Mouse (Mus musculus) R1 (cell line): ENCODE data around the gene Mtrr.

Source experiments
- DNase-seq: peaks from one replicate; pipeline ENCODE4 v3.0.0-alpha.2; 2018; ENCODE audit warnings: low read depth, low spot score

The Mtrr gene

DNA sequence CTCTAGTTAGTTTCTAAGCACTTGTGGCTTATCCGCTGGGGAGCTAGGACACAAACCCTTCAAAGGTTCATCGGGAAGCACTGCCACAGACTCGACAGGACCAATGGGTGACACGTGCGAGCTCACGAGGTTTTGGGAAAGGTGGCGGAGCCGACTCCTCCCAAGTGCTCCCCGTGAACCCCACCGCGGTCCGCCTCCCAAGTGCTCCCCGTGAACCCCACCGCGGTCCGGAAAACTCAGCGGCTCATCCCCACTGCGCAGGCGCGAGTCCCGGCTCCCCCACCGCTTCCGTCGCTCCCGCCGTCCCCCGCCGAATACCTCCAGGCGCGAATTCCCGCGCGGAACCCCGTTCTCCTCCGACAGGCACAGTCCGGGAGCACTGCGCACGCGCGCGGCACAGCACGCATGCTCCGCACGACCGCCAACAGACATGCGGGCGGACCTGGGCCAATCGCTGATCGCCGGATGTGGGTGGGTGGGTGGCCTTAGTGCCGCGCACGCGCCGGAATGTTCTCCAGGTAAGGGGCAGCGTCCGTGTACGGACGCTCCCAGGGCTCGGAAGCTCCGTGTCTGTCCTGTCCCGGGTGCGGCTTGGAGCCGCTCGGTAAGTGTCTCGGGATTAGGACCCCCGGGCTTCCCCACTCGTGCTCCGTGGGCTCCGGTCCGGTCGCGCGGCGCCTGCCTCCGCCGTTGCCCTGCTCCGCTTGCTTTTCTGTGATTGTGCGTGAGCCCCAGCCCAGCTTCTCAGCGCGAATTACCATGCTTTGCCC lies at the start of gene Mtrr, which contains the start of gene Fastkd3:
Mtrr (minus strand) TSS at position 403 of the 770 bp plus-strand sequence.
Fastkd3 (plus strand) TSS at position 488 of the 770 bp plus-strand sequence.
- DNase-seq = peak; percentile 94

GRCm38 (mm10) chr13:68627041-68627440 lies 45.1 kb upstream of the Mtrr start:
- no peak for DNase-seq

GRCm38 (mm10) chr13:68622792-68623191 lies 40.8 kb upstream of the Mtrr start:
- DNase-seq = no peak

- peak; percentile 20 for DNase-seq
These were observed 25.9 kb upstream of the Mtrr start for GRCm38 (mm10) chr13:68607652-68608405.

DNA sequence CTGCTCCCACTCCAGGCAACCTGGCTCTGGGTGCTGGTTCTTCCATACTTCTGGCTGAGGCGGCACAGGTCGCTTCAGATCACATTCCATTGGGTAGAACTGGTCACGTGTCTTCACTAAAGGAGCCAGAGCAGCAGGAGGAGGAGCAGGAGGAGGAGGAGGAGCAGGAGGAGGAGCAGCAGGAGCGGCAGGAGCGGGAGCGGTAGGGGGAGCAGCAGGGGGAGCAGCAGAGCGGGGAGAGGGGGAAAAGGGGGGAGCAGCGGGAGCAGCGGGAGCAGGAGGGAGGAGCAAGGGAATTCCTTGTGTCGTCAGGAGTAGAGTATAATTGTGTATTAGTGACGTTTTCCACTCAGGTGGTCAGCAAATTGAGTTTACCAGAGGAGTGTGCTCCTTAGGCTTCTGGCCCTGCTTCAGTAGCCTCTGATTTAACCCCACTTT lies 23.8 kb upstream of the Mtrr start:
- DNase-seq = peak; percentile 86

GRCm38 (mm10) chr13:68603085-68603484 lies 21.1 kb upstream of the Mtrr start:
- DNase-seq = no peak

- no peak for DNase-seq
These were observed 19.2 kb upstream of the Mtrr start for GRCm38 (mm10) chr13:68601184-68601583.

DNA sequence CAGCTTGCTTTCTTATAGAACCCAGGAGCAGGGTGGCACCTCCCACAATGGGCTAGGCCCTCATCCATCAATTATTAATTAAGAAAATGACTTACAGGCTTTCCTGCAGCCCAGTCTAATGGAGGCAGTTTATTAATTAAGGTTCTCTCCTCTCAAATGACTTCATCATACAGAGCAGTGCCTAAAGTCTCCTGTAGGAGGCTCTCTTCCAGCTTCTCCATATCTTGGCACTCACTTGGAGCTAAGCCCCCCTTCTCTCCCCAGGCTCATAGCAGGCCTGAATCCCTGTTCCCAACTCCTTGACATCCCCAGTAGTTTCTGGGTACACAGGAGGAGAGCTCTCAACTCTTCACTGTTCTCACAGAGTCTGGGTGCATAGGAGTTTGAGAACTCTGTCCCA lies 17.0 kb upstream of the Mtrr start:
- DNase-seq = peak; percentile 34

DNA sequence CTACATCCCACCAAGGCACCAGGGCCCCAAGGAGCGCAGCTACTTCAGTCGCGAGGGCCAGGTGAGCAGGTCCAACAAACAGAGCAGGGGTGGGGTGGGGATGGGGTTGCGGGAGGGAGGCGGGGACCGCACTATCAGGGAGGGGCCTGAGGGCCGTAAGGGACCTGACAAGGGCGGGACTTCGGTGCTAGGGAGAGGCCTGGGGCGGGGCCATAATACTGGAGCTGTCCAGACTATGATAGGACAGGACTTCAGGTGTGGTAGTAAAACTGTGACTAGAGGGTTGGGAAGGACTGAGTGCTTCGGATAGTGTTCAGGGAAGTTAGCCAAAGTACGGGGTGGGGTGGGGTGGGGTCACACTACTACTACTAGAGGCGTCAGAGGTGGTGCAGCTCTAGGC lies 15.7 kb upstream of the Mtrr start:
- DNase-seq = peak; percentile 64

DNA sequence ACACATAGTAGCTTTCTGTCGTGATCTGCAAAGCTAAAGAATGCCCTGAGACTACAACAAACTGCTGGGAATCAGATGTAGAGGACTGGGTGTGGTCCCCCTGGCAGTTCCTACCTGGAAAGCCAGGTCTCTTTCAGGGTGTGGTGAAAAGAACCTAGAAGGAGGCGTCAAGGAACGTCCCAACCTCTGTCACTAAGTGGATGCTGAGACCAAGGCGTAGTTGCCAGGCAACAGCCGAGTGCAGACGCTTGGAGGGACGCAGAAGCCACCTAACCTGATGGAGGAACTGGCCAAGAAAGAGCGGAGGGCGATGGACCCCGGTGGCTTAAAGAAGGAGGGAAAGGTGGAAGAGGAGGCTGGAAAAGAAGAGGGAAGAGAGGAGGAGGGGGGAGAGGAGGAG lies 15.2 kb upstream of the Mtrr start, which contains the start of gene 1700001L19Rik:
1700001L19Rik (plus strand) TSS at position 223 of the 400 bp plus-strand sequence.
- DNase-seq = peak; percentile 48

DNA sequence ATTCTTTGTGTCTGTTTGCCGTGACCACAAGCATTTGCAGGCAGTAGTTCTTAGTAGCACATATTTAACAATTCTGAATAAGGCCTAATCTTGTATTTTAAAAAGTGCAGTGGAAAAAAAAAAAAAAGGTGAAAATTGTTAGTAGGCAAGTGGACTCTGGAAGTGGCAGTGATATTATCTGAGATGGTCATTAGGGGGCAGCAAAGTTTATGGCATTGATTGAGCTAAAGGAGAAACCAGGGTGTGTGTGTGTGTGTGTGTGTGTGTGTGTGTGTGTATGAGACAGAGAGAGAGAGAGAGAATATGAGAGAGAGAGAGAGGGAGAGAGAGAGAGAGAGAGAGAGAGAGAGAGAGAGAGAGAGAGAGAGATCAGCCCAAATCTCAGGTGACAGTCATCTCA lies 11.8 kb upstream of the Mtrr start:
- DNase-seq = no peak

DNA sequence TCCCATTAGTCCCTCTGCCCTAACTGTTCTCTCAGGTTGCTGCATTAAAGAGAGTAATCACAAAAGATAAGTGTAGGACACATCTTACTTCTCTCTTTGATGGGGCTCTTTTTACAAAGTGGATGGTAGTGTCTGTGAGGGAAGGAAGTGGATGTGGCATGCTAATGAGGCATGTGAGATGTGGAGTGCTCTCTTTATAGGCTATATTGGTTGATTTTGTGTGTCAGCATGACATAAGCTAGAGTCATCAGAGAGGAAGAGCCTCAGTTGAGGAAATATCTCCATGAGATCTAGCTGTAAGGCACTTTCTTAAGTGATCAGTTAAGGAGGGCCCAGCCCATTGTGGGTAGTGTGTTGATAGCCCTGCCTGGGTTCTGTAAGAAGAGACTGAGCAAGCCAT lies 6.4 kb upstream of the Mtrr start:
- DNase-seq = no peak

- DNase-seq = peak; percentile 27
These were observed 3.5 kb upstream of the Mtrr start for GRCm38 (mm10) chr13:68585441-68585840.

DNA sequence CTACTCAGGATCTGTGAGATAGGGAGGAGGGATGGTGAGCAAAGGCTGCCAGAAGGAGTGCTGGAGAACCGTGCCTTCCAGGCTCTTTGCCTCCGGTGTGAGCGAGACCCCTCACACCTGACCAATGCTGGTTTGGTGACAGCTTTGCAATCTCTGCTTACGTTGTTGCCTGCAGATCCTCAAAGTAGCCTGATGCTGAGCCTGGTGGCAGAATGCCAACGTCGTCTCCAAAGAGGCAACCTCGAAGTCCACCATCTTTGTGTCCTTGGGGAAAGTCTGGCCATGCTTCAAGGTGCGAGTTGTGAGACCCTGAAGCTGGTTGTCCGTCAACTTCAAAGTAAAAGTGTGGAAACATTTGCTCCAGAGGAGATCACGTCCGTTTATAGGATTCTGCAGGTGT lies 2.0 kb upstream of the Mtrr start:
- no peak for DNase-seq

GRCm38 (mm10) chr13:68582517-68582780 lies 500 bp upstream of the Mtrr start:
- peak; percentile 46 for DNase-seq

GRCm38 (mm10) chr13:68581086-68581740 lies 736 bp downstream of the Mtrr start:
- no peak for DNase-seq

DNA sequence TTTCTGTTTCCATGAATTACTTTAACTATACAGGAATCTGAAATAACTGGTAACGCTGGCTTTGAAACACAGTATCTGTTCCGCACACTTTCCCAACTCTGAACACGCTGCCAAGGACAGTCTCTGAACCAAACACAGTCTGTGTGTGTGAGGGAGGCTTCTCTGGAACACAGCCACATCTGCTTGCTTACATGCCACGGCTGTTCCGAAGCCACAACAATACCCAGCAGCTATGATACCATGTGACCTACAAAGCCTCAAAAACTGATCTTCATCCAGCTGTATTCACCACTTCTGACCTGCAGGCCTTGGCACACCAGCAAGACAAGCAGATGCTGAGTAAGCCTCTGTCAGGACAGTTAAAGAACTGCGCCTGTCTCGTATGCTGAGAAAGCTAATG lies 4.0 kb downstream of the Mtrr start:
- no peak for DNase-seq

GRCm38 (mm10) chr13:68574398-68574797 lies 7.6 kb downstream of the Mtrr start:
- DNase-seq = no peak

GRCm38 (mm10) chr13:68572966-68573913 lies 8.7 kb downstream of the Mtrr start:
- peak; percentile 90 for DNase-seq

GRCm38 (mm10) chr13:68572247-68572646 lies 9.7 kb downstream of the Mtrr start:
- DNase-seq = no peak

DNA sequence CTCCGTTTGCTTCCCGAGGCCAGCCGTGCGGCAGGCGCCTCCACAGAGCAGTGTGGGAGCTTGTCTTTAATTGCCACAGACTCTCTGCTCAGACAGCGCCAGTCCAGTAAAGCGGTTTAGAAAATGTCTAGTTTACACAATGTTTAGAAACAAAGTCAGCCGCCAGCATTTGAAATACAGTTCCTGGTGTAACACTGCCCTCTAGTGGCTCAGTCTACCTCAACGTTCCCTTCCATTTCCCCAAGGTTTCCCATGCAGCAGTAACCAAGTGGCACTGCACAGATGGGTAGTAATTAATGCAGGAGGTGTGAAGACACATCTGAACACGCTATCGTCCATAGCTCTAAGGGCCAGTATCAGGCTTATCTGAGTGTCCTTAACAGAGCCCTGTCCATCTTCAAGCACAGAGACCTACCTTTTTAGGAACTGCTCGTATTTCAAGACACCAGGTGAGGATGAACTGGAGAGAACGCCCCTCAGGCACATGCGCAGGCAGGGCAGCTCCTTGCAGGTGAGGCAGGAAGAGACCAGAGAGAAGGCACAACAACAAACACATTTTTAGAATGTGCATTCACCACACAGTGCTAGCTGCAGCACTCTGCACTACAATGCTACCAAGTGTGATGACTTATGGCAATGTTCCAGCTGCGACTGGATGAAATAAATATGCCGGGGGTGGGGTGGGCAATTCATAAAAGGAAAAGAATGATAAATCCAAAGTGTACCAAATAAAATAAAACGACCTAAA lies 12.2 kb downstream of the Mtrr start:
- DNase-seq = peak; percentile 88
